Mouse (Mus musculus) lung, postnatal 36 days (tissue): ENCODE data around the gene Cdc42ep3.

Experiments used
- DNase-seq: peaks from one replicate; pipeline ENCODE4 v3.0.0; 2022; ENCODE audit warnings: mixed read lengths

The Cdc42ep3 gene

DNA sequence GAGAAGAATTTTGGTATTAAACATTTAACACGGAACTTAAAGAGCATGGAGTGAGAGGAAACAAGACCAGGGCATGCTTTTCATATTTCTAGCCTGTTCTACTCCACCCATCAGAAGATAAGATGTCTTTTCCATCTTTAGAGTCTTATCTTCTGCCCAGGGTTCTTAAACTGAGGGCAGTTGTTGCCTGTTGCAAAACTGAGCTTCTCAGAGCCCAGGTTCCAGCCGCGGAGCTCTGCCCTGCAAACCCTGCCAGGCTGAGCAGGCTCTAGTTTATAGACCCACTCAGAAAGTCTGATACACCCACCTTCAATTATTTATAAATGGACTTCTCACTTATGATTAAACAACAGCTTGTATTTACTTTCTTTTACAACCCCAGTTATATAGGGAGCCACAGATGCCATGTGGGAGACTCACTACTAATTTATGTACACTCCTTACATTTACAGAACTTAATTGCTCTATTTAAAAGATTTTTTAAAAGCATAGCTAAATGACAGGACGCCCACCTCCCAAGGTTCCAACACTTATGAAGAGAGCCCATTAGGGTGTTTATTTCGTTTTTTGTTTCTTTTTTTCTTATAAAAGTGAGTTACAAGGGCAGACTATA is 11.5 kb downstream of the Cdc42ep3 start:
- DNase-seq, result no peak

GRCm38 (mm10) chr17:79342639-79343333 is 12.1 kb downstream of the Cdc42ep3 start:
- DNase-seq, result no peak

GRCm38 (mm10) chr17:79341946-79342470 is 12.9 kb downstream of the Cdc42ep3 start:
- DNase-seq, result no peak

DNA sequence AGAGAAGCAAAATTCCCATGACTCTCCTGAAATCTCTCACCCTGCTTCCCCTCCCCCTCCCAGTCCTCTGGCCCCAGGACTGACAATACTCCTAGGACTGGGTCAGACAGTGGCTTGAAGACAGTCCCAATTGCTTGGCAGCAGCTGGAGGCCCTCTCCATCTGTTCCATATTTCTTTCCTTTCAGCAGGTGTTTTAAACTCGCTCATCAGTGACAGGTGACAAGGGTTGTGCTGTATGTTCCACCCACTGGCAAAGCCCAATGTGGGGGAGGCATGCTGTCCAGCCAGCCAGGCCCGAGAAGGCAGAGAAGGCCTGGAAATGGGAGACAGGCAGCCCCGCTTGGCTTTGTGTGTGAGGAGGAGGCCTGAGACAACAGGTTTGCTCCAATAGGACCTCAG is 17.4 kb downstream of the Cdc42ep3 start:
- DNase-seq, result no peak

- DNase-seq, result no peak
These were observed 20.2 kb downstream of the Cdc42ep3 start for GRCm38 (mm10) chr17:79334701-79335100.

- DNase-seq, result no peak
These were observed 21.2 kb downstream of the Cdc42ep3 start for GRCm38 (mm10) chr17:79333650-79334049.

DNA sequence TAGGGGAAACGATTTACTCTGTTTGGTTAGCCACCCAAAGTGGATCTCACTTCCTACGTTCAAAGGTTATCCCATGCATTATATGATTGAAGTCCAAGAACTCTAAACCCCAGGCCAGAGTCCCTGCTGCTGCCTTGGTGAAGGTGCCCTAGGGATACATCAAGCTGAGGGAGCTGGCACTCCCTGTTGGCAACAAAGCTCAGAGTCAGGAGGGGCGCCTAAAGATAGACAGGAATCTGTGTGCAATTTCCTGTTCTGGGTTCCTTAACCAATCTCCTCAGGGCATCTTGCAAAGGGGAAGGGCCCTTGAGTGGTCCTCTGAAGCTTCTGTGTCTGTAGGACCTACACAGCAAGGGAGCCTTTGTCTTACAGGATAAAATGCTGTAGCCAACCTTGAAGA is 22.0 kb downstream of the Cdc42ep3 start:
- no peak for DNase-seq

DNA sequence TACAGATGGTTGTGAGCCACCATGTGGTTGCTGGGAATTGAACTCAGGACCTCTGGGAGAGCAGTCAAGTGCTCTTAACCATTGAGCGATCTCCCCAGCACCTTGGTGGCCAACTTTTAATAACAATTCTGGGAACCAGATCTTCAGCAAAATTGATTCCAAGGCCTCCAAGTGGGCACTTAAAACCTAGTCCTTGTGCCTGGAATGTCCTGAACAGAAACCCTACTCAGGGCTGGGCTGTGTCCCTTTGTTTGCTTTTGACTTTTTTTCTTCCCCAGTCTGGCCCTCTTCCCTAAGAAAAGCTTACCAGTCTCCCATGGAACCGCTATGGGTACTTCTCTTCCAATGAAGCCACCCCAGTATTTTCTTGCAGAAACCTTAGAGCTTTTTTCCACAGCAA is 24.5 kb downstream of the Cdc42ep3 start:
- peak; percentile 55 for DNase-seq

GRCm38 (mm10) chr17:79326868-79327376 is 28.0 kb downstream of the Cdc42ep3 start:
- DNase-seq, result no peak

DNA sequence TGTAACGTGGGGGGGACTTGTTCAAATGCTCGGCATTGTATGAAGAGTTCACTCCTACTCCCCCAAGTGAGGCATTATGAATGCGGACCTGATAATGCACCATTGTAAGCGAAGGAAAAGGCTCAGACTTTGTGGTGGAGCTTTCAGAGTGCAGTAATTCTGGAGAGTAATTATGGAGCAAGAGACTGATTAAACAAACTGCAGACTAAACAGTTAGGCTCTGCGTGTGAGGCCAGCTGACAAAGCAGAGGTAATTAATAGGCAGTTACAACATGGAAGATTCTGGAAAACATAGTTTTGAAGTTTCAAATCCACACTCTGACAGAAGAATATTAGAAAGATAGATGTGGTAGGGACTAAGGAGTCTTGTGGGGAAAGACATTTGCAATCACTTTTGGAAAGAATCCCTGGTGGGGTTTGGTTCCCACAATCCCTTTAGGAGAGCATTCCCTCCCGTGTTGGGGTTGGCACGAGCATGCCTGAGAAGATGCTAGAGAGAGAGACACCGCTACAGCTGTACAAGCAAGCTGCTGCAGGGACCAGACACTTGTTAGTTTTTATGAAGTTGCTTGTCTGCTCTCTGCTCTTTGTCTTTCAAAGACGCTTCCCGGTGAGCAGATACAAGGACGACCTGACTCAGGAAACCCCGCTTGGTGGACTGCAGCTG is 37.7 kb downstream of the Cdc42ep3 start:
- DNase-seq, result no peak

GRCm38 (mm10) chr17:79315415-79316094 is 39.3 kb downstream of the Cdc42ep3 start:
- no peak for DNase-seq

GRCm38 (mm10) chr17:79310465-79310864 is 44.4 kb downstream of the Cdc42ep3 start:
- DNase-seq, result no peak

GRCm38 (mm10) chr17:79309506-79309905 is 45.4 kb downstream of the Cdc42ep3 start:
- DNase-seq, result no peak

- no peak for DNase-seq
These were observed 49.2 kb downstream of the Cdc42ep3 start for GRCm38 (mm10) chr17:79305644-79306043.

DNA sequence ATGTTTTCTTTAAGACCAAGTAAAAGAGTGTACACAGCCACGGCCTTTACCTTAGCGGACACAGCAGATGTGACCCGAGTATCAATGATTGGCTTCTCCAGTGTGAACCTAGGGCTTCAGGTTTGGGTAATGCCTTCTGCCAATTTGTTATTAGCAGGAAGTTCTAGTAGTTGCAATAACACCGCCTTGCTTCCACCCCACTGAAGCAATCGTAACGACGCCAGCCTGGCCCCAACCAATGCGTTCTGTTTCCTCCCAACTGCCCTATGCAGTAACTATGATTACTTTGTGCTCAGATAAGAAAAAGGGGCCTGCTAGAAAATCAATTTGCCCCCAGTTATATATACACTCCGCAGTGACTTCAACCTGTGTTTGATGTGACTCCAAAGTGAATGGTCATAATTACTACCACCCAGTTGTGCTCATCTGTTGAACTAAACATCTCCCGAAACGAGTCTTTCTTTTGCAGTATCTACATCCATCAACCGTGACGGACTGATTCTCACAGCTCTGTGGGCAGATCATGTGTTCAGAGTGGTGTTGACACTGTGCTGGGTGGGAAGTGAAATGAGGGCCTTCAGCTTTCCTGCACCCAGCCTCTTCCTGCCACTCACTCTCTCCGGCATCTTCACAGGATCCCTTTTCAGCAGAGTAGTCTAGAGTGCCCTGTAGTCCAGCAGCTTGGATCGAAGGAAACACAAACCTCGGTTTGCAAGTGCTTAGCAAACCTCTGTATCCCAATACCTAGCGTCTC is 51.0 kb downstream of the Cdc42ep3 start:
- no peak for DNase-seq

GRCm38 (mm10) chr17:79303238-79303637 is 51.7 kb downstream of the Cdc42ep3 start:
- no peak for DNase-seq

DNA sequence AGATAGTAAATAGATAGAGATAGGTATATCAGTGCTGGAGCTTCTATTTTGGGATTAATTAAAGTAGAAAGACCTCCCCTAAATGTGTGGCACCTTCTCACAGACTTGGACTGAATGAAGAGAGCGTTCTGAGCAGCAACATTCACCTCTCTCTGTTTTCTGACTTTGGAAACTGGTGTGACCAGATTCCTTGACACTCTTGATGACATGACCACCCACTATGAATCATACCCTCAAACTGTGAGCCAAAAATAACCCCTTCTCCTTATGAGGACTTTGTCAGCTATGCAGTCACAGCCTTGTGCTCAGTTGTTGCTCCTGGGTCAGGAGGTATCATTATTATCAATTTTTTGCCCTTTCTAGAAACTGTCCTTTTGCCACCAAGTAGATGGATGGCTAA is 55.0 kb downstream of the Cdc42ep3 start:
- DNase-seq, result peak; percentile 34

- no peak for DNase-seq
These were observed 55.9 kb downstream of the Cdc42ep3 start for GRCm38 (mm10) chr17:79298968-79299367.

DNA sequence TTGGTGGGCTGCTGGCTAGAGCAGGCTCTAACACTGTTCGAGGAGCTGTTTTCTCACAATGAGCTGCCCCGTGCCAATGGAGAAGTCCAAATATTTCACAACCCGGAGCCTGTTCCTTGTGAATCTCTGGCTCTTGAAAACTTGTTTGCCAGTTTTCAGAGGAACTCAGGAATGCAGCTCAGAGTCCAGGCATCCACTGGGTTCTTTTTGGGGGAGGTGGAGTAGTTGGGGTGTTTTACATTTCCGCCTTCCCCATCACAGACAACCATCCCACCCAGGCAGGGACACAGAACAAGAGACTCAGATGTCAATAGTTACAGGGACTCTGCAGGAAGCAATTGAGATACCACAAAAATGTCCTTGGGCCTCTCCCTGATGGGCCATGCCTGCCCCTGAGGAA is 59.0 kb downstream of the Cdc42ep3 start:
- DNase-seq, result peak; percentile 56

- DNase-seq, result no peak
These were observed 63.2 kb downstream of the Cdc42ep3 start for GRCm38 (mm10) chr17:79291672-79292071.

GRCm38 (mm10) chr17:79290697-79291096 is 64.2 kb downstream of the Cdc42ep3 start:
- DNase-seq, result no peak

GRCm38 (mm10) chr17:79287302-79287701 is 67.6 kb downstream of the Cdc42ep3 start:
- DNase-seq, result peak; percentile 30
